Comparison of ENCODE assay signal across 16 mouse cellular contexts in the genomic region with DNA sequence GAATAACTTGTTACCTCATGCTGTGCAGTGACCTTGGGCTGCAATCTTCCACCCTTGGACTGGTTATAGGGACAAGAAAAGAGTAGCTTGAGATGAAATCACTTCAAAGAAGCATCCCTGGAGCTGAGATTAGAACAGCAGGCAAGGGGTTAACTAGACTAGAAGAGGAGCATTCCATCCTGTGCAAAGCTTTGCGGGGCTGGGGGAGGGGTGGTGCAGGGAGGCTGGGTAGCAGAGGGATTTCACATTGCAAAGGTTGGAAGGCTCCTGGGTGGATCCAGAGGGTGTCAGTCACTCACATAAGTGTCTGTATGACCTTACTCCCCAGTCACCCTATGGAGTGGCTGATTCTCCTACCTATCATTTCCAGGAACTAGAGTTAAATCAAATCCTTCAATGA. TPM values are rescaled to one million over a fixed set of nuclear protein-coding genes. Genes with fewer than 3 reads are reported as not detected.
DNase-seq lines count a peak whose midpoint lies in the region; ATAC-seq lines count a peak whose summit lies in the region.
"Had no signal": no experiment of that assay in that cellular context is flagged by ENCODE, and none has a peak within 500 bp of the region (broad histone marks: within the 10 kb centered on the region; RNA-seq: fewer than 3 reads in every experiment).

No protein-coding gene starts in this region.

- WGBS in forebrain, embryonic 12.5 days, result 0% methylated on average over 1 of the region's 1 CpGs
- 0% methylated on average over 1 of the region's 1 CpGs for WGBS in forebrain, embryonic 16.5 days
- WGBS in limb, embryonic 11.5 days, result 4% methylated on average over 1 of the region's 1 CpGs
- 6% methylated on average over 1 of the region's 1 CpGs for WGBS in limb, embryonic 10.5 days
- WGBS in liver, embryonic 11.5 days, result 5% methylated on average over 1 of the region's 1 CpGs

- peak; percentile 27 for DNase-seq in limb, embryonic 11.5 days (ENCODE audit: low spot score)
- DNase-seq in limb, embryonic 10.5 days (ENCODE audit: low spot score), result no peak
- DNase-seq in ZHBTc4 (ENCODE audit: low read depth, low spot score), result peak; percentile 50
- DNase-seq in liver, embryonic 11.5 days (ENCODE audit: low spot score), result no peak
- no peak for DNase-seq in layer of hippocampus, postnatal 10 days (ENCODE audit: low spot score in 2 of 2)
- DNase-seq: gastrocnemius, postnatal 14 days; thymus, adult 18-20 months had no signal

- no peaks in the 10 kb centered on the region for H3K9me3 ChIP-seq in forebrain, embryonic 12.5 days
- no peaks in the 10 kb centered on the region for H3K9me3 ChIP-seq in forebrain, embryonic 16.5 days (ENCODE audit: control insufficient read depth, low read length)
- no peaks in the 10 kb centered on the region for H3K9me3 ChIP-seq in limb, embryonic 11.5 days (ENCODE audit: control insufficient read depth, low read length)
- H3K9me3 ChIP-seq in limb, embryonic 10.5 days (replicated peaks), result no peaks in the 10 kb centered on the region
- H3K9me3 ChIP-seq in liver, embryonic 11.5 days (ENCODE audit: control insufficient read depth, low read length), result no peaks in the 10 kb centered on the region
- H3K9me3 ChIP-seq: heart, embryonic 12.5 days; lung, embryonic 15.5 days; neural tube, embryonic 12.5 days had no signal

- no peak overlapping the region for H3K27ac ChIP-seq in forebrain, embryonic 12.5 days
- H3K27ac ChIP-seq in forebrain, embryonic 16.5 days (ENCODE audit: low read length), result no peak overlapping the region
- no peak overlapping the region for H3K27ac ChIP-seq in limb, embryonic 11.5 days (replicated peaks; ENCODE audit: low read depth, low read length)
- no peak overlapping the region for H3K27ac ChIP-seq in limb, embryonic 10.5 days
- no peak overlapping the region for H3K27ac ChIP-seq in liver, embryonic 11.5 days (ENCODE audit: low read depth, low read length)
- H3K27ac ChIP-seq: hindbrain, embryonic 14.5 days; layer of hippocampus, adult 2 months; lung, embryonic 15.5 days; neural tube, embryonic 12.5 days had no signal

- peaks cover 12% of the 10 kb centered on the region for H3K4me1 ChIP-seq in forebrain, embryonic 12.5 days
- H3K4me1 ChIP-seq in forebrain, embryonic 16.5 days (replicated peaks; ENCODE audit: control insufficient read depth, insufficient read depth, low read length), result no peaks in the 10 kb centered on the region
- 0 out of 2 replicates have a peak, but pooled peaks cover 2% of the 10 kb centered on the region for H3K4me1 ChIP-seq in limb, embryonic 11.5 days (ENCODE audit: control insufficient read depth, insufficient read depth, low read length)
- peaks cover 21% of the 10 kb centered on the region for H3K4me1 ChIP-seq in limb, embryonic 10.5 days
- peaks cover 11% of the 10 kb centered on the region for H3K4me1 ChIP-seq in liver, embryonic 11.5 days (replicated peaks; ENCODE audit: control insufficient read depth, insufficient read depth, low read length)

- no peaks in the 10 kb centered on the region for H3K36me3 ChIP-seq in forebrain, embryonic 12.5 days (replicated peaks)
- no peaks in the 10 kb centered on the region for H3K36me3 ChIP-seq in forebrain, embryonic 16.5 days (ENCODE audit: control insufficient read depth, insufficient read depth)
- no peaks in the 10 kb centered on the region for H3K36me3 ChIP-seq in limb, embryonic 11.5 days (ENCODE audit: control insufficient read depth, insufficient read depth, low read length)
- H3K36me3 ChIP-seq in limb, embryonic 10.5 days, result no peaks in the 10 kb centered on the region
- no peaks in the 10 kb centered on the region for H3K36me3 ChIP-seq in liver, embryonic 11.5 days (ENCODE audit: control insufficient read depth, insufficient read depth, low read length)
- H3K36me3 ChIP-seq: heart, embryonic 12.5 days; lung, embryonic 15.5 days; neural tube, embryonic 12.5 days had no signal

- H3K4me3 ChIP-seq in forebrain, embryonic 12.5 days (replicated peaks), result no peak overlapping the region
- no peak overlapping the region for H3K4me3 ChIP-seq in forebrain, embryonic 16.5 days (replicated peaks; ENCODE audit: low read length)
- H3K4me3 ChIP-seq in limb, embryonic 11.5 days (ENCODE audit: low read depth, low read length), result no peak overlapping the region
- H3K4me3 ChIP-seq in limb, embryonic 10.5 days, result no peak overlapping the region
- H3K4me3 ChIP-seq in liver, embryonic 11.5 days (ENCODE audit: low read depth, low read length), result no peak overlapping the region
- H3K4me3 ChIP-seq: heart, embryonic 12.5 days; lung, embryonic 15.5 days; neural tube, embryonic 12.5 days had no signal

- H3K27me3 ChIP-seq in forebrain, embryonic 12.5 days, result no peaks in the 10 kb centered on the region; the same call in 1 of the 2 replicates
- H3K27me3 ChIP-seq in forebrain, embryonic 16.5 days (replicated peaks; ENCODE audit: control insufficient read depth, insufficient read depth, low read length), result no peaks in the 10 kb centered on the region
- H3K27me3 ChIP-seq in limb, embryonic 11.5 days (ENCODE audit: control insufficient read depth, insufficient read depth, low read length), result no peaks in the 10 kb centered on the region
- no peaks in the 10 kb centered on the region for H3K27me3 ChIP-seq in limb, embryonic 10.5 days (ENCODE audit: low read depth, poor library complexity, severe bottlenecking)
- no peaks in the 10 kb centered on the region for H3K27me3 ChIP-seq in liver, embryonic 11.5 days (replicated peaks; ENCODE audit: control insufficient read depth, insufficient read depth, low read length)
- H3K27me3 ChIP-seq: heart, embryonic 12.5 days; lung, embryonic 15.5 days; neural tube, embryonic 12.5 days had no signal

- no peak overlapping the region for H3K9ac ChIP-seq in forebrain, embryonic 12.5 days
- H3K9ac ChIP-seq in forebrain, embryonic 16.5 days (replicated peaks; ENCODE audit: low read depth, low read length), result no peak overlapping the region
- no peak overlapping the region for H3K9ac ChIP-seq in limb, embryonic 11.5 days (ENCODE audit: low read length)
- H3K9ac ChIP-seq in liver, embryonic 11.5 days (ENCODE audit: low read depth, low read length), result no peak overlapping the region
- H3K9ac ChIP-seq: heart, embryonic 12.5 days; hindbrain, embryonic 14.5 days; lung, embryonic 15.5 days; neural tube, embryonic 12.5 days had no signal

- ATAC-seq in forebrain, embryonic 12.5 days (ENCODE audit: low FRiP score), result 0 out of 2 replicates have a peak, but pooled peaks have one; percentile 44
- ATAC-seq in forebrain, embryonic 16.5 days, result no peak
- no peak for ATAC-seq in limb, embryonic 11.5 days (ENCODE audit: insufficient number of reproducible peaks, low FRiP score, low TSS enrichment, low read depth)
- ATAC-seq in liver, embryonic 11.5 days (replicated peaks; ENCODE audit: low FRiP score), result 0 out of 2 replicates have a peak, but pooled peaks have one; percentile 10
- no peak for ATAC-seq in megakaryocyte-erythroid progenitor cell, adult 5-6 weeks (replicated peaks; ENCODE audit: low FRiP score, low TSS enrichment, poor library complexity, severe bottlenecking)

- H3K4me2 ChIP-seq in forebrain, embryonic 12.5 days, result no peak overlapping the region
- no peak overlapping the region for H3K4me2 ChIP-seq in forebrain, embryonic 16.5 days (ENCODE audit: low read length)
- H3K4me2 ChIP-seq in limb, embryonic 11.5 days (ENCODE audit: low read depth, severe bottlenecking), result no peak overlapping the region
- peak overlapping the region; percentile 21; the same call in 1 of the 2 replicates for H3K4me2 ChIP-seq in liver, embryonic 11.5 days
- H3K4me2 ChIP-seq: heart, embryonic 12.5 days; hindbrain, embryonic 14.5 days; lung, embryonic 15.5 days; midbrain, embryonic 11.5 days; neural tube, embryonic 12.5 days had no signal

RNA-seq across cellular contexts. Expression of a gene that starts 3.5 kb away (rescaled TPM):
- 0.28 and 0.40 TPM in 2 replicates for polyA plus RNA-seq in forebrain, embryonic 12.5 days (2016; fragmentation: Nextera tagmentation; extraction: Ambion mirVana)
- 9.2 and 11.2 TPM in 2 replicates for polyA plus RNA-seq in forebrain, embryonic 16.5 days (2015; fragmentation: Nextera tagmentation; extraction: Ambion mirVana)
- not detected in 2 replicates for polyA plus RNA-seq in limb, embryonic 11.5 days (2014; fragmentation: Nextera tagmentation; extraction: Ambion mirVana)
- polyA plus RNA-seq in limb, embryonic 10.5 days (2016; fragmentation: Nextera tagmentation; extraction: Ambion mirVana), result not detected in 2 replicates
- 2.0 and 2.9 TPM in 2 replicates for polyA plus RNA-seq in liver, embryonic 11.5 days (2014; fragmentation: Nextera tagmentation; extraction: Ambion mirVana)
- not detected in 2 replicates for total RNA-seq in megakaryocyte-erythroid progenitor cell, adult 5-6 weeks (2014; fragmentation: Nextera tagmentation)
- total RNA-seq in megakaryocyte-erythroid progenitor cell, adult 5-6 weeks (2017), result not detected in 2 replicates
- 10 to 100 TPM; 20.6 to 21.5 TPM for total RNA-seq in layer of hippocampus, postnatal 10 days (2021)
- total RNA-seq: gastrocnemius, postnatal 14 days had no signal
- polyA plus RNA-seq: heart, embryonic 12.5 days had no signal

RNA-seq across cellular contexts. Expression of a gene that starts 23.3 kb away (rescaled TPM):
- polyA plus RNA-seq in forebrain, embryonic 12.5 days (2016; fragmentation: Nextera tagmentation; extraction: Ambion mirVana), result 0.70 and 0.87 TPM in 2 replicates
- polyA plus RNA-seq in forebrain, embryonic 16.5 days (2015; fragmentation: Nextera tagmentation; extraction: Ambion mirVana), result 9.4 and 14.0 TPM in 2 replicates
- not detected in 2 replicates for polyA plus RNA-seq in limb, embryonic 11.5 days (2014; fragmentation: Nextera tagmentation; extraction: Ambion mirVana)
- not detected in 2 replicates for polyA plus RNA-seq in limb, embryonic 10.5 days (2016; fragmentation: Nextera tagmentation; extraction: Ambion mirVana)
- not detected in 2 replicates for polyA plus RNA-seq in liver, embryonic 11.5 days (2014; fragmentation: Nextera tagmentation; extraction: Ambion mirVana)
- total RNA-seq in megakaryocyte-erythroid progenitor cell, adult 5-6 weeks (2014; fragmentation: Nextera tagmentation), result not detected in 2 replicates
- not detected in 2 replicates for total RNA-seq in megakaryocyte-erythroid progenitor cell, adult 5-6 weeks (2017)
- total RNA-seq in layer of hippocampus, postnatal 10 days (2021), result 1 to 10 TPM; 3.6 to 4.4 TPM
- total RNA-seq: gastrocnemius, postnatal 14 days had no signal
- polyA plus RNA-seq: heart, embryonic 12.5 days had no signal

Comparison
In these comparisons a context has a peak if more than half of its experiments do, and no peak if none do; other contexts are left out.
1. ATAC-seq: peak in forebrain, embryonic 12.5 days (single experiment) and liver, embryonic 11.5 days (single experiment); none in forebrain, embryonic 16.5 days (single experiment), limb, embryonic 11.5 days (single experiment) and megakaryocyte-erythroid progenitor cell, adult 5-6 weeks (single experiment).
2. DNase-seq: peak in limb, embryonic 11.5 days (single experiment) and ZHBTc4 (single experiment); none in limb, embryonic 10.5 days (single experiment), liver, embryonic 11.5 days (single experiment) and layer of hippocampus, postnatal 10 days (0 of 2).